Mouse (Mus musculus): ENCODE data around the gene Trpm8.

- TF ChIP-seq CTCF (conservative IDR thresholded peaks at IDR 0.05; ENCODE audit: low read length): no peak
- no peak for TF ChIP-seq POU5F1 (IDR thresholded peaks at IDR 0.05; ENCODE audit: borderline replicate concordance, low read length)
- no peak for TF ChIP-seq NANOG (IDR thresholded peaks at IDR 0.05; ENCODE audit: borderline replicate concordance, low read length)
These were observed 45.5 kb upstream of the Trpm8 start for GRCm38 (mm10) chr1:88231803-88232499.

All from E14TG2a.4 (cell line).